Mouse (Mus musculus): ENCODE measurements around the gene Tnik.

Tnik gene

GRCm38 (mm10) chr3:28401335-28401734, 138.3 kb downstream of the Tnik start:
- DNase-seq (ENCODE audit: low spot score), result no peak

GRCm38 (mm10) chr3:28402221-28402620, 139.2 kb downstream of the Tnik start:
- no peak for DNase-seq (ENCODE audit: low spot score)

- no peak for DNase-seq (ENCODE audit: low spot score)
These were observed 142.4 kb downstream of the Tnik start for GRCm38 (mm10) chr3:28405391-28405790.

GRCm38 (mm10) chr3:28408859-28409459, 145.9 kb downstream of the Tnik start:
- peak; percentile 77 for DNase-seq (ENCODE audit: low spot score)

- DNase-seq (ENCODE audit: low spot score), result no peak
These were observed 147.3 kb downstream of the Tnik start for GRCm38 (mm10) chr3:28410269-28410668.

- peak; percentile 15 for DNase-seq (ENCODE audit: low spot score)
These were observed 153.0 kb downstream of the Tnik start for GRCm38 (mm10) chr3:28415986-28416385.

GRCm38 (mm10) chr3:28417091-28417715, 154.2 kb downstream of the Tnik start:
- DNase-seq (ENCODE audit: low spot score), result no peak

GRCm38 (mm10) chr3:28420194-28420593, 157.2 kb downstream of the Tnik start:
- DNase-seq (ENCODE audit: low spot score), result no peak

- no peak for DNase-seq (ENCODE audit: low spot score)
These were observed 157.7 kb downstream of the Tnik start for GRCm38 (mm10) chr3:28420698-28421097.

- DNase-seq (ENCODE audit: low spot score), result no peak
These were observed 158.8 kb downstream of the Tnik start for GRCm38 (mm10) chr3:28421798-28422197.

- DNase-seq (ENCODE audit: low spot score), result no peak
These were observed 159.2 kb downstream of the Tnik start for GRCm38 (mm10) chr3:28422221-28422620.

GRCm38 (mm10) chr3:28425911-28426310, 162.9 kb downstream of the Tnik start:
- no peak for DNase-seq (ENCODE audit: low spot score)

GRCm38 (mm10) chr3:28431459-28431858, 168.4 kb downstream of the Tnik start:
- DNase-seq (ENCODE audit: low spot score), result no peak

- DNase-seq (ENCODE audit: low spot score), result no peak
These were observed 169.3 kb downstream of the Tnik start for GRCm38 (mm10) chr3:28432321-28432720.

GRCm38 (mm10) chr3:28435478-28435877, 172.5 kb downstream of the Tnik start:
- no peak for DNase-seq (ENCODE audit: low spot score)

GRCm38 (mm10) chr3:28437429-28437828, 174.4 kb downstream of the Tnik start:
- DNase-seq (ENCODE audit: low spot score), result no peak

- no peak for DNase-seq (ENCODE audit: low spot score)
These were observed 178.5 kb downstream of the Tnik start for GRCm38 (mm10) chr3:28441545-28441944.

GRCm38 (mm10) chr3:28442116-28442515, 179.1 kb downstream of the Tnik start:
- DNase-seq (ENCODE audit: low spot score), result no peak

GRCm38 (mm10) chr3:28447950-28448349, 184.9 kb downstream of the Tnik start:
- DNase-seq (ENCODE audit: low spot score), result no peak

- DNase-seq (ENCODE audit: low spot score), result no peak
These were observed 190.4 kb downstream of the Tnik start for GRCm38 (mm10) chr3:28453458-28453857.

- DNase-seq (ENCODE audit: low spot score), result no peak
These were observed 193.8 kb downstream of the Tnik start for GRCm38 (mm10) chr3:28456842-28457241.

- DNase-seq (ENCODE audit: low spot score), result no peak
These were observed 194.5 kb downstream of the Tnik start for GRCm38 (mm10) chr3:28457517-28457916.

GRCm38 (mm10) chr3:28466688-28467087, 203.7 kb downstream of the Tnik start:
- no peak for DNase-seq (ENCODE audit: low spot score)

- no peak for DNase-seq (ENCODE audit: low spot score)
These were observed 204.2 kb downstream of the Tnik start for GRCm38 (mm10) chr3:28467148-28467754.

Measured in testis, postnatal 14 days (tissue).